Mouse (Mus musculus) thymus, postnatal 25 days (tissue): ENCODE results near the gene Ly86.
A peak's percentile ranks its signal among the peaks of the same experiment; 100 is the strongest.

Source experiments
- DNase-seq: peaks from one replicate; pipeline ENCODE4 v3.0.0; 2022

Ly86 gene

GRCm38 (mm10) chr13:37344909-37345772 lies at the start of gene Ly86:
Ly86 (plus strand) TSS chr13:37345208.
- DNase-seq = no peak

- no peak for DNase-seq
These were observed 47.1 kb upstream of the Ly86 start for GRCm38 (mm10) chr13:37297886-37298285.

- no peak for DNase-seq
These were observed 46.2 kb upstream of the Ly86 start for GRCm38 (mm10) chr13:37298856-37299255.

- no peak for DNase-seq
These were observed 42.1 kb upstream of the Ly86 start for GRCm38 (mm10) chr13:37302877-37303276.

- DNase-seq = peak; percentile 25
These were observed 37.0 kb upstream of the Ly86 start for GRCm38 (mm10) chr13:37308006-37308405.

- DNase-seq = no peak
These were observed 35.7 kb upstream of the Ly86 start for GRCm38 (mm10) chr13:37309296-37309695.

GRCm38 (mm10) chr13:37310331-37310730 lies 34.7 kb upstream of the Ly86 start:
- peak; percentile 47 for DNase-seq

GRCm38 (mm10) chr13:37311555-37312221 lies 33.3 kb upstream of the Ly86 start:
- peak; percentile 30 for DNase-seq

- DNase-seq = peak; percentile 93
These were observed 32.6 kb upstream of the Ly86 start for GRCm38 (mm10) chr13:37312222-37312928.

- no peak for DNase-seq
These were observed 32.1 kb upstream of the Ly86 start for GRCm38 (mm10) chr13:37312951-37313350.

GRCm38 (mm10) chr13:37325504-37325903 lies 19.5 kb upstream of the Ly86 start:
- DNase-seq = peak; percentile 82

- no peak for DNase-seq
These were observed 15.3 kb upstream of the Ly86 start for GRCm38 (mm10) chr13:37329747-37330146.

GRCm38 (mm10) chr13:37330971-37331370 lies 14.0 kb upstream of the Ly86 start:
- no peak for DNase-seq

- DNase-seq = no peak
These were observed 12.0 kb upstream of the Ly86 start for GRCm38 (mm10) chr13:37332779-37333543.

- DNase-seq = no peak
These were observed 11.5 kb upstream of the Ly86 start for GRCm38 (mm10) chr13:37333544-37333870.

GRCm38 (mm10) chr13:37337269-37337668 lies 7.7 kb upstream of the Ly86 start:
- DNase-seq = no peak

- DNase-seq = no peak
These were observed 7.1 kb upstream of the Ly86 start for GRCm38 (mm10) chr13:37337871-37338270.

GRCm38 (mm10) chr13:37342804-37343203 lies 2.2 kb upstream of the Ly86 start:
- no peak for DNase-seq

GRCm38 (mm10) chr13:37345823-37346222 lies 815 bp downstream of the Ly86 start:
- no peak for DNase-seq

GRCm38 (mm10) chr13:37347871-37348595 lies 3.0 kb downstream of the Ly86 start:
- no peak for DNase-seq

GRCm38 (mm10) chr13:37349051-37349450 lies 4.0 kb downstream of the Ly86 start:
- no peak for DNase-seq

GRCm38 (mm10) chr13:37353016-37353415 lies 8.0 kb downstream of the Ly86 start:
- no peak for DNase-seq
